Mouse (Mus musculus) intestine, postnatal 0 days (tissue): ENCODE measurements around the gene C1qc. TPM values are rescaled to one million over a fixed set of nuclear protein-coding genes. Genes with fewer than 3 reads are reported as not detected.

Source experiments
- ATAC-seq: fragments of 200-750 bp; cut with Nextera tagmentation; 2 replicates; pipeline ENCODE4 v1.8.0; 2017; ENCODE audit warnings: mild to moderate bottlenecking, moderate TSS enrichment, moderate library complexity
- H3K27ac ChIP-seq: fragments of 300-500 bp; sonication (generic); 2 replicates; pipeline ENCODE4 v1.5.1; 2014; ENCODE audit warnings: mild to moderate bottlenecking, low read depth, low read length, moderate library complexity
- H3K27me3 ChIP-seq: fragments of 300-500 bp; sonication (generic); replicated peaks from 2 replicates; pipeline ENCODE4 v1.6.1; 2014; ENCODE audit warnings: low read length, mixed read lengths; ENCODE audit not compliant: control insufficient read depth, insufficient read depth
- H3K36me3 ChIP-seq: fragments of 300-500 bp; sonication (generic); 2 replicates; pipeline ENCODE4 v1.6.1; 2014; ENCODE audit warnings: mild to moderate bottlenecking, moderate library complexity; ENCODE audit not compliant: control insufficient read depth, insufficient read depth
- H3K4me1 ChIP-seq: fragments of 300-500 bp; sonication (generic); replicated peaks from 2 replicates; pipeline ENCODE4 v1.6.1; 2014; ENCODE audit warnings: antibody characterized with exemption, low read length, mixed read lengths; ENCODE audit not compliant: control insufficient read depth, insufficient read depth
- H3K4me2 ChIP-seq: fragments of 300-500 bp; sonication (generic); replicated peaks from 2 replicates; pipeline ENCODE4 v1.6.1; 2014; ENCODE audit warnings: low read depth, mild to moderate bottlenecking, moderate library complexity
- H3K4me3 ChIP-seq: fragments of 300-500 bp; sonication (generic); 2 replicates; pipeline ENCODE4 v1.5.1; 2014; ENCODE audit warnings: low read depth, low read length
- H3K9ac ChIP-seq: fragments of 300-500 bp; sonication (generic); 2 replicates; pipeline ENCODE4 v1.6.1; 2014; ENCODE audit warnings: mild to moderate bottlenecking, low read depth, low read length
- H3K9me3 ChIP-seq: fragments of 300-500 bp; sonication (generic); 2 replicates; pipeline ENCODE4 v1.6.1; 2016; ENCODE audit warnings: mixed run types; ENCODE audit not compliant: control insufficient read depth
- CTCF ChIP-seq: sonication (generic); IDR thresholded peaks from 2 replicates; pipeline ENCODE4 v1.5.1; 2016; ENCODE audit warnings: low read depth, mild to moderate bottlenecking, control low read depth, antibody characterized with exemption, moderate library complexity
- WGBS: fragments of 180-500 bp; shearing (Covaris S2); extraction: QIAGEN DNeasy Blood & Tissue Kit; methylation state at CpG from one replicate; pipeline ENCODE4 v1.1.7; 2014; 5-methylcytosine and 5-hydroxymethylcytosine counted together
- polyA plus RNA-seq: library from polyadenylated mRNA; unstranded; fragments of >200 nt; fragmentation: Nextera tagmentation; extraction: Ambion mirVana; gene quantifications from 2 replicates; pipeline ENCODE4 v1.2.1, GENCODE M21; 2015

The C1qc gene
- polyA plus RNA-seq, 1 experiment from 2014 or later = 42.9 TPM

GRCm38 (mm10) chr4:136899154-136899553 is 6.3 kb upstream of the C1qc start:
- no peak overlapping the region for H3K4me3 ChIP-seq
- H3K27me3 ChIP-seq = peaks cover 25% of the 10 kb centered on the region
- no peak overlapping the region for H3K4me2 ChIP-seq
- WGBS = 62% methylated on average over 7 of the region's 7 CpGs
- H3K9ac ChIP-seq = no peak overlapping the region
- H3K9me3 ChIP-seq = no peaks in the 10 kb centered on the region
- H3K36me3 ChIP-seq = no peaks in the 10 kb centered on the region
- ATAC-seq = no peak
- peak; percentile 52 for TF ChIP-seq CTCF
- H3K4me1 ChIP-seq = no peaks in the 10 kb centered on the region
- H3K27ac ChIP-seq = no peak overlapping the region

DNA sequence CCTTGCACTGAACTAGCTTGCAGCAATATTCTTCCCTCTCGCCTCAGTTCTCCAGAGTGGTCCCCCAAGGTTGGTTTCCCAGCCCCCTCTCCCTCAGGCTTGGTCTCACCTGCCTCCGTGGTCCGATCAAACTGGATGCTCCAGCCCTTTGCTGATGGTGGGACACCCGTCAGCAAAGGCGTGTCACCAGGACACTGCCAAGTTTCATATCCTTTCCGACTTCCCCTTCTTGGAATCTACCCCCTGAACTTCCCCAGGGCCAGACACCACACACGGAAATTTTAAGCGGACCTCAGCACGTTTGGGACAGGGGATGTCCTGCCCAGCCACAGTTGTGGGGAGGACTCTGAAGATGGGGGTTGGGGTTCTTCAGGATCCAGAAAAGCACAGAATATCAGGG is 5.8 kb upstream of the C1qc start, which contains the start of gene C1qa:
Gene C1qa, minus strand, starts transcription at position 167 of the 400 bp plus-strand sequence.
- Histone ChIP-seq H3K4me2 (no peak within 1 kb of the TSS), H3K27ac (no peak within 1 kb of the TSS), H3K4me3 (no peak within 1 kb of the TSS), H3K36me3 (no peaks in the 10 kb centered on the region), H3K27me3 (peaks cover 21% of the 10 kb centered on the region; the same call in 1 of the 2 replicates), H3K9me3 (no peaks in the 10 kb centered on the region), H3K4me1 (no peaks in the 10 kb centered on the region), H3K9ac (no peak within 1 kb of the TSS)
- ATAC-seq = no peak
- WGBS = 64% methylated on average over 9 of the region's 9 CpGs
- TF ChIP-seq CTCF = no peak

- 0 out of 2 replicates have a peak, but pooled peaks have one; percentile 29 for ATAC-seq
- no peaks in the 10 kb centered on the region for H3K36me3 ChIP-seq
- H3K4me2 ChIP-seq = no peak overlapping the region
- no peaks in the 10 kb centered on the region for H3K4me1 ChIP-seq
- H3K4me3 ChIP-seq = no peak overlapping the region
- no peak overlapping the region for H3K9ac ChIP-seq
- 32% methylated on average over 9 of the region's 9 CpGs for WGBS
- no peak overlapping the region for H3K27ac ChIP-seq
- no peak for TF ChIP-seq CTCF
- no peaks in the 10 kb centered on the region for H3K9me3 ChIP-seq
- H3K27me3 ChIP-seq = peaks cover 18% of the 10 kb centered on the region; the same call in 1 of the 2 replicates
These were observed 5.3 kb upstream of the C1qc start for GRCm38 (mm10) chr4:136898084-136898598.

GRCm38 (mm10) chr4:136896461-136896860 is 3.6 kb upstream of the C1qc start:
- Histone ChIP-seq H3K4me2 (no peak overlapping the region), H3K9me3 (no peaks in the 10 kb centered on the region), H3K27ac (no peak overlapping the region), H3K4me3 (no peak overlapping the region), H3K36me3 (no peaks in the 10 kb centered on the region), H3K9ac (no peak overlapping the region), H3K4me1 (no peaks in the 10 kb centered on the region), H3K27me3 (peaks cover 18% of the 10 kb centered on the region; the same call in 1 of the 2 replicates)
- 26% methylated on average over 10 of the region's 10 CpGs for WGBS
- TF ChIP-seq CTCF = no peak
- ATAC-seq = no peak

GRCm38 (mm10) chr4:136895861-136896260 is 3.0 kb upstream of the C1qc start:
- Histone ChIP-seq H3K9ac (no peak overlapping the region), H3K9me3 (no peaks in the 10 kb centered on the region), H3K27ac (no peak overlapping the region), H3K36me3 (no peaks in the 10 kb centered on the region), H3K4me3 (0 out of 2 replicates have a peak overlapping the region, but pooled peaks have one; percentile 2), H3K4me2 (no peak overlapping the region; the same call in 1 of the 2 replicates), H3K4me1 (no peaks in the 10 kb centered on the region), H3K27me3 (peaks cover 18% of the 10 kb centered on the region; the same call in 1 of the 2 replicates)
- WGBS = 9% methylated on average over 15 of the region's 15 CpGs
- TF ChIP-seq CTCF = no peak
- ATAC-seq = no peak

DNA sequence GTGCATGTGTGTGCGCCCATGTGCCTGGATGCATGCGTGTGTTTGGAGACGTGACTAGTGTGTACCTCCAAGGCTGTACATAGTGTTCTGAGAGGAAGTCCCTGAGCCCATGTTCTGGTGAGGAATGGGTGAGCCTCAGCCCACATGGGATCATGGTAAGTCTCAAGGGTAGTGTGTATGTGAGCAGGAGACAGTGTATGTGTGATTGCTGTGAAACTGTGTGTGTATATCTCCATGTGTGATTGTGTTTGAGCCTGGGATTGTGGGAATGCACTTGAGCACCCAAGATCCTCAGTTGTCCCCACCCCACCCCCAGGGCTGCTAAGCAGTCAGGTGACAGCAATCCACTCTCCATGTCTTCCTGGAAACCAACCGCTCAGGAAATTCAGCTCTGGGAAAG is 2.0 kb upstream of the C1qc start:
- no peak for ATAC-seq
- no peak for TF ChIP-seq CTCF
- H3K36me3 ChIP-seq = no peaks in the 10 kb centered on the region
- no peak overlapping the region for H3K27ac ChIP-seq
- H3K4me3 ChIP-seq = no peak overlapping the region
- peaks cover 18% of the 10 kb centered on the region; the same call in 1 of the 2 replicates for H3K27me3 ChIP-seq
- H3K9me3 ChIP-seq = no peaks in the 10 kb centered on the region
- WGBS = 59% methylated on average over 4 of the region's 4 CpGs
- H3K4me2 ChIP-seq = no peak overlapping the region
- H3K4me1 ChIP-seq = no peaks in the 10 kb centered on the region
- no peak overlapping the region for H3K9ac ChIP-seq
